Mouse (Mus musculus): ENCODE data around the gene Trpc7. TPM values are rescaled to one million over a fixed set of nuclear protein-coding genes. Genes with fewer than 3 reads are reported as not detected.

Gene Trpc7
- polyA plus RNA-seq, 1 experiment from 2014 or later: 0.20 TPM

DNA sequence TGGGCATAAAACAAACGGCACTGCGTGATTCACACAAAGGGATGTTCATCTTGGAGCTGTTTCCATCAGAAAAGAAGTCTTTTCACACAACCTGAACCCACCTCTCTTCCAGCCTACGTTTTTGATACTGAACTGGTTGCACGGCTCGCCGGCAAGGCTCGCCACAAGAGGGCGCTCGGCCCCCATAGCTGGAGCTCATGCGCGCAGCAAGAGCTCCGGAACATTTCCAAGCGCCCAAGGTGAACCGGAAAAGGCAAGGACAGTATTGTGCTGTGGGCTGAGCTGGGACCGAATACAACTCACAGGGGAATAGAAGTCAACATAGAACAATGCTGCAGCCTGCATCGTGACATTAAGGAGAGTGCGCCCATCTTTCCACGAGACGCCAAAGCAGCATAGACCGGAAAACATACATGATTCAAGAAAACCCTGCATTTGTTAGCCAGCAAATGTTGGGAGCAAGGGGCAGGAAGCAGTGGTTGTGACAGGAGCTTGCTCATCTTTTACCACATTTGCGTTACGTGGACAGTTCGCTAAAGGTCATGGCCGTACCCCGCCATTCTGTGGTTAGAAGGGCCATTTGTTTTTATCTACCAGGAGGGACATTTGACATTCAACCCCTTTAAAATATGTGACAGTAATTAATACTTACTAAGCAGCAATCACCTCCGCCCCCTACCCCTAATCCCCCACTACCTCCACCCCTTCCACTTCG lies 88.9 kb downstream of the Trpc7 start:
- no peak overlapping the region for H3K27ac ChIP-seq (ENCODE audit: low read depth, low read length)
- H3K9ac ChIP-seq (ENCODE audit: low read depth, low read length): peak overlapping the region; percentile 61; the same call in 1 of the 2 replicates
- WGBS (ENCODE audit: insufficient replicate concordance): 8% methylated on average over 27 of the region's 27 CpGs
- peak overlapping the region; percentile 66 for H3K4me2 ChIP-seq
- no peaks in the 10 kb centered on the region for H3K9me3 ChIP-seq (replicated peaks; ENCODE audit: control insufficient read depth, low read length)
- ATAC-seq (replicated peaks; ENCODE audit: insufficient number of reproducible peaks, low FRiP score, low TSS enrichment): peak; percentile 39; the same call in 1 of the 2 replicates
- H3K27me3 ChIP-seq (ENCODE audit: control insufficient read depth, insufficient read depth, low read length): 0 out of 2 replicates have a peak, but pooled peaks cover 5% of the 10 kb centered on the region
- H3K4me3 ChIP-seq (ENCODE audit: low read depth, low read length): peak overlapping the region; percentile 14; the same call in 1 of the 2 replicates
- no peaks in the 10 kb centered on the region for H3K36me3 ChIP-seq (ENCODE audit: control insufficient read depth, insufficient read depth, low read length)
- H3K4me1 ChIP-seq (ENCODE audit: control insufficient read depth, insufficient read depth, low read length): peaks cover 3% of the 10 kb centered on the region; the same call in 1 of the 2 replicates

- no peak overlapping the region for H3K27ac ChIP-seq (ENCODE audit: low read depth, low read length)
- H3K36me3 ChIP-seq (ENCODE audit: control insufficient read depth, insufficient read depth, low read length): no peaks in the 10 kb centered on the region
- WGBS (ENCODE audit: insufficient replicate concordance): 64% methylated on average over 3 of the region's 3 CpGs
- no peaks in the 10 kb centered on the region for H3K9me3 ChIP-seq (replicated peaks; ENCODE audit: control insufficient read depth, low read length)
- H3K4me1 ChIP-seq (ENCODE audit: control insufficient read depth, insufficient read depth, low read length): peaks cover 3% of the 10 kb centered on the region; the same call in 1 of the 2 replicates
- no peak overlapping the region for H3K4me3 ChIP-seq (ENCODE audit: low read depth, low read length)
- ATAC-seq (replicated peaks; ENCODE audit: insufficient number of reproducible peaks, low FRiP score, low TSS enrichment): no peak
- no peak overlapping the region for H3K4me2 ChIP-seq
- H3K9ac ChIP-seq (ENCODE audit: low read depth, low read length): no peak overlapping the region
- 0 out of 2 replicates have a peak, but pooled peaks cover 5% of the 10 kb centered on the region for H3K27me3 ChIP-seq (ENCODE audit: control insufficient read depth, insufficient read depth, low read length)
These were observed 90.7 kb downstream of the Trpc7 start for GRCm38 (mm10) chr13:56805131-56805530.

GRCm38 (mm10) chr13:56797459-56797858 lies 98.3 kb downstream of the Trpc7 start:
- ATAC-seq (replicated peaks; ENCODE audit: insufficient number of reproducible peaks, low FRiP score, low TSS enrichment): no peak
- H3K36me3 ChIP-seq (ENCODE audit: control insufficient read depth, insufficient read depth, low read length): no peaks in the 10 kb centered on the region
- peaks cover 7% of the 10 kb centered on the region for H3K4me1 ChIP-seq (ENCODE audit: control insufficient read depth, insufficient read depth, low read length)
- no peaks in the 10 kb centered on the region for H3K9me3 ChIP-seq (replicated peaks; ENCODE audit: control insufficient read depth, low read length)
- H3K9ac ChIP-seq (ENCODE audit: low read depth, low read length): no peak overlapping the region
- no peak overlapping the region for H3K4me3 ChIP-seq (ENCODE audit: low read depth, low read length)
- 79% methylated on average over 7 of the region's 7 CpGs for WGBS (ENCODE audit: insufficient replicate concordance)
- H3K27ac ChIP-seq (ENCODE audit: low read depth, low read length): no peak overlapping the region
- no peaks in the 10 kb centered on the region for H3K27me3 ChIP-seq (ENCODE audit: control insufficient read depth, insufficient read depth, low read length)
- no peak overlapping the region for H3K4me2 ChIP-seq

DNA sequence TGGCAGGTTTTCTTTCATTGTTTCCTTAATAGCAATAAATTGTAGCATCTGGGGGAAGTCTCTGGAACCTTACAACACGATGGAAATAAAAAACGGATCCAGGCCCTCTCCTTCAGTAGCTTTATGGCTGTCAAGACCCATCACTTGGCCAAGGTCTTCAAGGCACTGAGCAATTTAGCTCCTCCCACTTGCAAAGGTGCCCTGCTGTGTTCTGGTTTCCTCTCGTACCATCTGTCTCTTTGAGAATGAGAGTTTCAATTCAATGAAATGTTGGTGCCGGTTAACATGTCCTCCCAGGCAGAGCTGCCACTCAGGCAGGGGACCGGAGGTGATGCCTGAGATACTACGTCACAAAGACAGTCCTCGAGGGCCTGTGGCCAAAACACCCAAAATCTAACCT lies 100.3 kb downstream of the Trpc7 start:
- Histone ChIP-seq H3K9me3 (replicated peaks; ENCODE audit: control insufficient read depth, low read length) (no peaks in the 10 kb centered on the region), H3K27ac (ENCODE audit: low read depth, low read length) (no peak overlapping the region), H3K27me3 (ENCODE audit: control insufficient read depth, insufficient read depth, low read length) (no peaks in the 10 kb centered on the region), H3K4me1 (ENCODE audit: control insufficient read depth, insufficient read depth, low read length) (peaks cover 7% of the 10 kb centered on the region), H3K4me3 (ENCODE audit: low read depth, low read length) (no peak overlapping the region), H3K36me3 (ENCODE audit: control insufficient read depth, insufficient read depth, low read length) (no peaks in the 10 kb centered on the region), H3K4me2 (no peak overlapping the region), H3K9ac (ENCODE audit: low read depth, low read length) (no peak overlapping the region)
- ATAC-seq (replicated peaks; ENCODE audit: insufficient number of reproducible peaks, low FRiP score, low TSS enrichment): no peak
- WGBS (ENCODE audit: insufficient replicate concordance): 78% methylated on average over 7 of the region's 7 CpGs

- Histone ChIP-seq H3K4me3 (ENCODE audit: low read depth, low read length) (no peak overlapping the region), H3K9me3 (replicated peaks; ENCODE audit: control insufficient read depth, low read length) (no peaks in the 10 kb centered on the region), H3K4me1 (ENCODE audit: control insufficient read depth, insufficient read depth, low read length) (peaks cover 7% of the 10 kb centered on the region), H3K27ac (ENCODE audit: low read depth, low read length) (no peak overlapping the region), H3K4me2 (no peak overlapping the region), H3K27me3 (ENCODE audit: control insufficient read depth, insufficient read depth, low read length) (no peaks in the 10 kb centered on the region), H3K9ac (ENCODE audit: low read depth, low read length) (no peak overlapping the region), H3K36me3 (ENCODE audit: control insufficient read depth, insufficient read depth, low read length) (no peaks in the 10 kb centered on the region)
- 61% methylated on average over 7 of the region's 7 CpGs for WGBS (ENCODE audit: insufficient replicate concordance)
- ATAC-seq (replicated peaks; ENCODE audit: insufficient number of reproducible peaks, low FRiP score, low TSS enrichment): no peak
These were observed 101.4 kb downstream of the Trpc7 start for GRCm38 (mm10) chr13:56794441-56794840.

GRCm38 (mm10) chr13:56792844-56793243 lies 102.9 kb downstream of the Trpc7 start:
- no peak overlapping the region for H3K4me3 ChIP-seq (ENCODE audit: low read depth, low read length)
- H3K27ac ChIP-seq (ENCODE audit: low read depth, low read length): no peak overlapping the region
- no peaks in the 10 kb centered on the region for H3K27me3 ChIP-seq (ENCODE audit: control insufficient read depth, insufficient read depth, low read length)
- no peaks in the 10 kb centered on the region for H3K9me3 ChIP-seq (replicated peaks; ENCODE audit: control insufficient read depth, low read length)
- no peak overlapping the region for H3K9ac ChIP-seq (ENCODE audit: low read depth, low read length)
- H3K36me3 ChIP-seq (ENCODE audit: control insufficient read depth, insufficient read depth, low read length): no peaks in the 10 kb centered on the region
- WGBS (ENCODE audit: insufficient replicate concordance): 86% methylated on average over 3 of the region's 3 CpGs
- H3K4me2 ChIP-seq: no peak overlapping the region
- H3K4me1 ChIP-seq (ENCODE audit: control insufficient read depth, insufficient read depth, low read length): peaks cover 7% of the 10 kb centered on the region
- no peak for ATAC-seq (replicated peaks; ENCODE audit: insufficient number of reproducible peaks, low FRiP score, low TSS enrichment)

- Histone ChIP-seq H3K4me3 (ENCODE audit: low read depth, low read length) (no peak overlapping the region), H3K27ac (ENCODE audit: low read depth, low read length) (no peak overlapping the region), H3K36me3 (ENCODE audit: control insufficient read depth, insufficient read depth, low read length) (no peaks in the 10 kb centered on the region), H3K9ac (ENCODE audit: low read depth, low read length) (no peak overlapping the region), H3K4me1 (ENCODE audit: control insufficient read depth, insufficient read depth, low read length) (peaks cover 7% of the 10 kb centered on the region), H3K9me3 (replicated peaks; ENCODE audit: control insufficient read depth, low read length) (no peaks in the 10 kb centered on the region), H3K4me2 (no peak overlapping the region), H3K27me3 (ENCODE audit: control insufficient read depth, insufficient read depth, low read length) (no peaks in the 10 kb centered on the region)
- 91% methylated on average over 3 of the region's 3 CpGs for WGBS (ENCODE audit: insufficient replicate concordance)
- no peak for ATAC-seq (replicated peaks; ENCODE audit: insufficient number of reproducible peaks, low FRiP score, low TSS enrichment)
These were observed 105.1 kb downstream of the Trpc7 start for GRCm38 (mm10) chr13:56790683-56791082.

- H3K27ac ChIP-seq (ENCODE audit: low read depth, low read length): no peak overlapping the region
- peaks cover 13% of the 10 kb centered on the region for H3K4me1 ChIP-seq (ENCODE audit: control insufficient read depth, insufficient read depth, low read length)
- no peak overlapping the region for H3K9ac ChIP-seq (ENCODE audit: low read depth, low read length)
- 87% methylated on average over 1 of the region's 1 CpGs for WGBS (ENCODE audit: insufficient replicate concordance)
- H3K9me3 ChIP-seq (replicated peaks; ENCODE audit: control insufficient read depth, low read length): no peaks in the 10 kb centered on the region
- H3K4me3 ChIP-seq (ENCODE audit: low read depth, low read length): no peak overlapping the region
- no peak for ATAC-seq (replicated peaks; ENCODE audit: insufficient number of reproducible peaks, low FRiP score, low TSS enrichment)
- H3K4me2 ChIP-seq: no peak overlapping the region
- H3K27me3 ChIP-seq (ENCODE audit: control insufficient read depth, insufficient read depth, low read length): no peaks in the 10 kb centered on the region
- no peaks in the 10 kb centered on the region for H3K36me3 ChIP-seq (ENCODE audit: control insufficient read depth, insufficient read depth, low read length)
These were observed 113.2 kb downstream of the Trpc7 start for GRCm38 (mm10) chr13:56782621-56783020.

DNA sequence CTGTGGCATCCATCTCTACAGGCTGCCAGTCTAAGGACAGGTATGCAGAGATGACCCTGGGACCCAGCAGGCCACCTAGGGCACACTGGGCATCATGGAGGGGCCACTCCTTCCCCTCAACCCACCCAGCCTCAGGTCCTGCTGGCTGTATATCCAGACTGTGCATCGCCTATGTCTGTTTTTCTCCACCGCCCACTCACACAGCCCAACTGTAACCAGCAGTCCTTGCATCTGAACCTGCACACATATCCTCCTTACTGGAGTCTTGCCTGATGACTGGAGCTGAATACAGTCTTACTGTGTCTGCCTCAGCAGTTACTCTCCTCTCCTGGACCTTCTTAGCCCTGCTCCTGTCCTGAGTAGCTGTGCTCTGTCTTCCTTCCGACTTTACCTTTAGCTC lies 114.1 kb downstream of the Trpc7 start:
- WGBS (ENCODE audit: insufficient replicate concordance): 77% methylated on average over 3 of the region's 3 CpGs
- no peak overlapping the region for H3K4me2 ChIP-seq
- no peak overlapping the region for H3K27ac ChIP-seq (ENCODE audit: low read depth, low read length)

More for the DNA sequence above, 114.1 kb downstream of the Trpc7 start:
- Histone ChIP-seq H3K9ac (ENCODE audit: low read depth, low read length) (no peak overlapping the region), H3K4me3 (ENCODE audit: low read depth, low read length) (no peak overlapping the region), H3K27me3 (ENCODE audit: control insufficient read depth, insufficient read depth, low read length) (no peaks in the 10 kb centered on the region), H3K36me3 (ENCODE audit: control insufficient read depth, insufficient read depth, low read length) (no peaks in the 10 kb centered on the region), H3K4me1 (ENCODE audit: control insufficient read depth, insufficient read depth, low read length) (peaks cover 19% of the 10 kb centered on the region), H3K9me3 (replicated peaks; ENCODE audit: control insufficient read depth, low read length) (no peaks in the 10 kb centered on the region)
- no peak for ATAC-seq (replicated peaks; ENCODE audit: insufficient number of reproducible peaks, low FRiP score, low TSS enrichment)
